Mouse (Mus musculus): ENCODE measurements around the gene Thada. TPM values are rescaled to one million over a fixed set of nuclear protein-coding genes. Genes with fewer than 3 reads are reported as not detected.

Gene Thada
- polyA plus RNA-seq, 1 experiment = 9.4 TPM

DNA sequence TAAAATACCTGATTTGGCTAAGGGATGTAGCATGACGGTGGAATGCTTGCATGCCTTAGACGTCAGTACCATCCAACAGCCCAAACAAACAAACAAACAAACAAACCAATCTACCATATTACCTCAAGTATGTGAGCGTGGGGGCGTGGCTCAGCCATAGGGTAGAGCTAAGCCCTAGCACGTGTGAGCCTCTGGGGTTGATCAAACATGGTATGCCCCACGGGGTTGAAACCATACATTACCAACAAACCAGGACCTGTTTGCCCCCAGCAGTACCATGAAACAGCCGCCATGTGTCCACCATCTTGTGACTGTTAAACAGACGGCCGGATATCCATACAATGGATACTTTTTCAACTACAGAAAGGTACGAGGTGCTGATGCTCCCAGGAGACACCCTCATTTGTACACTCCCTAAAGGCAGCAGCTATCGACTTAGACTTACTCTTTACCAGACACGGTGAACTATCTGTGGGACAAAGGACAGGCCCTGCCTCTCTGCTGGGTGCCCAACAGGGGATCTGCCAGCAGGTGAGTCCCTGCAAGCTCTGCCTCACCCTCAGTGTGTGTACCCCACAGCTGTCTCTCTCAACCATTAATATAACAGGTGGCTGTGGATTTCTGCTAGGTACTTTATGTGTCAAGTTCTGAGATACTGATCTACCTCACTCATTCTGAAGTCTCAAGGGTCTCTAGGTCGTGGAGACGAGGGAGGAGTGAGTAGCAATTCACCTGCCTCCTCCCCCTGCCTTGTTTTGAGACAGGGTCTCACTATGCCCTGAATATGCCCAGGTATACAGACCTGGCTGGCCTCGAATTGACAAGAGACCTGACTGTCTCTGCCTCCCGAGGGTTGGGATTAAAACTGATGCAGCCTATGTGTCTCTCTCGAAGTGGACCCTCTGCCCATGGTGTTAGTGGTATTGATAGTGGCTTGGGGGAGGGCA is 286.7 kb downstream of the Thada start:
- no peaks in the 10 kb centered on the region for H3K36me3 ChIP-seq (ENCODE audit: control insufficient read depth, insufficient read depth, low read length)

DNA sequence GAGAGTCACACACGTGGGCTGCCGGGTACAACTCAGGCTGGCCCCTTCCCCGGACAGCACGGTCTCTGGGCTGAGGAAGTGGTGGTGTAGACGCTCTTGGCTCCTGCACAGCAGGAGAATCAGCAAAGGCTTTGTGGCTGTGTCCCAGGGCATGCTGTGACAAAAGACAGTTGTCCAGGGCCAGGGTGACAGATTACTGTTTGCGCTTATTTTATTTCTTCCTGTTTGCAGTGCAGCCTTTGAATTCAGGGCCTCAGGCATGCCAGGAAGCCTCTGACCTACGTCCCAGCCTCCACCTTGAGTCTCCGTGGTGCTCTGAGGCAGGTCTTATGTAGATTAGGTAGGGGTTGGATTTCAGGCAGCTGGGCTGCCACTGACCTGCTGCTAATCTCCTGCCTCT is 288.5 kb downstream of the Thada start:
- H3K27ac ChIP-seq (ENCODE audit: insufficient read depth, low read depth, low read length) = no peak overlapping the region
- TF ChIP-seq POLR2A (IDR thresholded peaks at IDR 0.05; ENCODE audit: low read depth, low read length) = no peak
- no peak for TF ChIP-seq CTCF (conservative IDR thresholded peaks at IDR 0.05; ENCODE audit: insufficient read depth, insufficient read length, low read depth, low read length)
- DNase-seq = peak; percentile 80

More for the DNA sequence above, 286.7 kb downstream of the Thada start:
- H3K4me3 ChIP-seq (ENCODE audit: insufficient read depth, low read depth, low read length) = no peak overlapping the region
- no peak for TF ChIP-seq POLR2A (IDR thresholded peaks at IDR 0.05; ENCODE audit: low read depth, low read length)
- 92% methylated on average over 17 of the region's 17 CpGs for WGBS
- DNase-seq = no peak
- peaks cover 27% of the 10 kb centered on the region for H3K4me1 ChIP-seq (ENCODE audit: control insufficient read depth, insufficient read depth, low read length)
- H3K27ac ChIP-seq (ENCODE audit: insufficient read depth, low read depth, low read length) = 0 out of 2 replicates have a peak overlapping the region, but pooled peaks have one; percentile 3
- H3K27me3 ChIP-seq (replicated peaks; ENCODE audit: control insufficient read depth, insufficient read depth, low read length) = no peaks in the 10 kb centered on the region

DNA sequence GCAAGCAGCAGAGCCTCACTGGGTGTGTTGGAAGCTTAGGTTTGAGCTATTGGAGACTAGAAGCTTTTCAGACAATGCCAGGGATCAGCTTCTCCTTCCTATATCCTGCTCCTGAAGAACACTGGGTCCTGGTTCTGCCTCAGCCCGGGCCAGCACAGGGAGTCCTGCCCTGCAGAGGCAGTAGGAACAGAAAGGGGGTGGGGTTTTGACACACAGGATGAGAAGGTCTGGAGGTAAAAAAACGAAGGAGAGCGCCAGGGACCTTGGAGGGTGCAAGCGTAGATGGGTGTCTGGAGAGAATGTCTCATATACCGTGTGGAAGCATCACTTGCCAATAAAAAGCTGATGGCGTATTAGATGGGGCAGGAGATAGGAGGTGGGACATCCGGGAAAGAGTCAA is 289.6 kb downstream of the Thada start:
- WGBS = 88% methylated on average over 7 of the region's 7 CpGs
- Histone ChIP-seq H3K36me3 (ENCODE audit: control insufficient read depth, insufficient read depth, low read length) (no peaks in the 10 kb centered on the region), H3K4me3 (ENCODE audit: insufficient read depth, low read depth, low read length) (no peak overlapping the region), H3K27me3 (replicated peaks; ENCODE audit: control insufficient read depth, insufficient read depth, low read length) (no peaks in the 10 kb centered on the region), H3K4me1 (ENCODE audit: control insufficient read depth, insufficient read depth, low read length) (peaks cover 10% of the 10 kb centered on the region), H3K27ac (ENCODE audit: insufficient read depth, low read depth, low read length) (no peak overlapping the region)
- TF ChIP-seq POLR2A (IDR thresholded peaks at IDR 0.05; ENCODE audit: low read depth, low read length) (no peak), CTCF (conservative IDR thresholded peaks at IDR 0.05; ENCODE audit: insufficient read depth, insufficient read length, low read depth, low read length) (no peak)
- no peak for DNase-seq

More for the DNA sequence above, 288.5 kb downstream of the Thada start:
- WGBS = 44% methylated on average over 8 of the region's 8 CpGs
- Histone ChIP-seq H3K27me3 (replicated peaks; ENCODE audit: control insufficient read depth, insufficient read depth, low read length) (no peaks in the 10 kb centered on the region), H3K36me3 (ENCODE audit: control insufficient read depth, insufficient read depth, low read length) (no peaks in the 10 kb centered on the region), H3K4me3 (ENCODE audit: insufficient read depth, low read depth, low read length) (no peak overlapping the region), H3K4me1 (ENCODE audit: control insufficient read depth, insufficient read depth, low read length) (peaks cover 19% of the 10 kb centered on the region)

DNA sequence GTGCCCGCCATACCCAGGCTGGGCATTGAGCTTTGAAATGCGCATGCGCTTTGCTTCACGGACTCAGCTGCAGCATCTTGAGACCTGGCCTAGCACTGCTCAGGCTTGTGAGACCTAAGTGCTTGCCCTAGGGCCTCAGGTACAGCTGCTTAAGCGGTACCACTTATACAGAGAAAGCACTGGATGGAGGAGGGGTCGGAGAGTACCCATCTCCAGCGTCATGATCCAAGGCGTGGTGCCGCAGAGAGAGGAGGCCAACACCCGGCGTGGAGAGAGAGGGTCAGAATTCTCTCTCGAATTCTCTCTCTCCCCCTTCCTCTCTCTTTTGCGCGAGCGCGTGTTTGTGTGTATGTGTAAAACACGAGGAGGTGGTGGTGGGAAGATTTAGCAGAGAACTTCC is 290.8 kb downstream of the Thada start:
- no peak overlapping the region for H3K27ac ChIP-seq (ENCODE audit: insufficient read depth, low read depth, low read length)
- no peaks in the 10 kb centered on the region for H3K27me3 ChIP-seq (replicated peaks; ENCODE audit: control insufficient read depth, insufficient read depth, low read length)
- DNase-seq = no peak
- H3K4me3 ChIP-seq (ENCODE audit: insufficient read depth, low read depth, low read length) = no peak overlapping the region
- WGBS = 97% methylated on average over 17 of the region's 17 CpGs
- no peaks in the 10 kb centered on the region for H3K4me1 ChIP-seq (ENCODE audit: control insufficient read depth, insufficient read depth, low read length)
- no peaks in the 10 kb centered on the region for H3K36me3 ChIP-seq (ENCODE audit: control insufficient read depth, insufficient read depth, low read length)
- TF ChIP-seq CTCF (conservative IDR thresholded peaks at IDR 0.05; ENCODE audit: insufficient read depth, insufficient read length, low read depth, low read length) = no peak
- TF ChIP-seq POLR2A (IDR thresholded peaks at IDR 0.05; ENCODE audit: low read depth, low read length) = no peak

DNA sequence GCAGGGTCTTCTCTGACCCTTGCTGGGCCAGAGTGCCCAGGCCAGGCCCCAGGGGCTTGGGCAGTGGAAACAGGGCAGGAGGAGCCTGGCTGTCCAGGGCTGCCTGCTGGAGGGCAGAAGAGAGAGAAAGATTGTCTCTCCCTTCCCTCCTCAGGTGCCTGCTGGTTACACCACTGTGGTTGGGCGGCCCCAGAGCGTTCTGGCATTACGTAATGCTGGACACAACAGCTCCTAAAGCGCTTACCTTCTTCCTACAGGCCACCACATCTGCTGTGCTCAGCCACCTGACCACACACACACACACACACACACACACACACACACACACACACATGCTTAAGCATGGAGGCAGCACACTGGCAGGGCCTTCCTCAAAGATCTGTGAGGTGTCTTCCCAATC is 298.6 kb downstream of the Thada start:
- Histone ChIP-seq H3K4me1 (ENCODE audit: control insufficient read depth, insufficient read depth, low read length) (no peaks in the 10 kb centered on the region), H3K36me3 (ENCODE audit: control insufficient read depth, insufficient read depth, low read length) (no peaks in the 10 kb centered on the region), H3K4me3 (ENCODE audit: insufficient read depth, low read depth, low read length) (no peak overlapping the region), H3K27me3 (replicated peaks; ENCODE audit: control insufficient read depth, insufficient read depth, low read length) (no peaks in the 10 kb centered on the region), H3K27ac (ENCODE audit: insufficient read depth, low read depth, low read length) (no peak overlapping the region)
- DNase-seq = no peak
- WGBS = 96% methylated on average over 4 of the region's 4 CpGs
- no peak for TF ChIP-seq POLR2A (IDR thresholded peaks at IDR 0.05; ENCODE audit: low read depth, low read length)
- no peak for TF ChIP-seq CTCF (conservative IDR thresholded peaks at IDR 0.05; ENCODE audit: insufficient read depth, insufficient read length, low read depth, low read length)

DNA sequence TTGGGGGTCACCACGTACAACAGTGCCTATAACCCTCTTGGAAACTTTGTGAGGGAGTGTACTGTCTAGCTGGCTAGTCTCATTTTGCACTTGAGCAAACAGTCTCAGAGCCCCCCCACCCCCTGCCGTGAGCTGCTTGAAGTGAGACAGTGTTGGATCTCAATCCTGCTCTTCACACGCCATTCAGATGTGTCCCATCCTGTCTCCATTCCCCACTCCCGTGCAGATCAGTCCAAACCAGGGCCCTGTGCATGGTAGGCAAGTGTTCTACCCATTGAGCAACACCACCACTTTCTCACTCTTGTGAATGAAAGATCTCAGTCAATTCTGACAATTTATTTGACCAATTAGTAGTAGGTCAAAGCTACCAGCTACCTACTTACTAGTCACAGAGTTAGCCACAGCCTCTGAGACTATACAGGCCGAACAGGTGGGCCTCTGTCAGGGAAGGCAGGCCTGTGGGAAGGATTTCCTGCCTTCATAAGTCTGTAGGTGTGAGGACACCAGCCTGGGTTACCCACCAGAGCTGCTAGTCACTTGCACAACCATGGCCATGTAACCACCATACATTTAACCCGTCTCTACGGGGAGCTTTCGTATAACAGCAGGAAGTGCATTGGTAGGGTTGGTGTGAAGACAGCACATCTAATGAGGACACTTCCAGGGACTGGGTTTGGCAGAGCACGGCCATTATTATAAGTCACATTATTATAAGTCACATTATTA is 299.7 kb downstream of the Thada start:
- no peak for DNase-seq
- no peak overlapping the region for H3K4me3 ChIP-seq (ENCODE audit: insufficient read depth, low read depth, low read length)
- no peaks in the 10 kb centered on the region for H3K4me1 ChIP-seq (ENCODE audit: control insufficient read depth, insufficient read depth, low read length)
- TF ChIP-seq CTCF (conservative IDR thresholded peaks at IDR 0.05; ENCODE audit: insufficient read depth, insufficient read length, low read depth, low read length) = no peak
- no peak for TF ChIP-seq POLR2A (IDR thresholded peaks at IDR 0.05; ENCODE audit: low read depth, low read length)
- H3K27me3 ChIP-seq (replicated peaks; ENCODE audit: control insufficient read depth, insufficient read depth, low read length) = no peaks in the 10 kb centered on the region
- 88% methylated on average over 9 of the region's 9 CpGs for WGBS
- no peak overlapping the region for H3K27ac ChIP-seq (ENCODE audit: insufficient read depth, low read depth, low read length)
- no peaks in the 10 kb centered on the region for H3K36me3 ChIP-seq (ENCODE audit: control insufficient read depth, insufficient read depth, low read length)

DNA sequence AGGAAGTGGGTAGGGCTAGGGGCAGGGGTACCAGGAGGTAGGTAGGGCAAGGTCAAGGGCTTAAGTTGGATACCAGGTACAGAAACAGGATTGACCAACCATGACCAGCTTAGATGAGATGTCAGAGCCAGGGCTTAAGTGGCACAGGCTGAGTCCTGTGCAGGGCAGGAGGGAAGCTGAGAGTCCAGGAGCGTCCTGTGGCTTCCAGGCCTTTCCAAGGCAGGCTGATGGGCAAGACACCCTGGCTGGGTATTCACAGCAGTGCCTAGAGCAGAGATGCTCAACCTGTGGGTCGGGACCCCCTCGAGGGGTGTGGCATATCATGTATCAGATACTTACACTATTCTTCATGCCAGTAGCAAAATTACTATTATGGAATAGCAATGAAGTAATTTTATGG is 300.3 kb downstream of the Thada start:
- Histone ChIP-seq H3K4me3 (ENCODE audit: insufficient read depth, low read depth, low read length) (no peak overlapping the region), H3K27me3 (replicated peaks; ENCODE audit: control insufficient read depth, insufficient read depth, low read length) (no peaks in the 10 kb centered on the region), H3K27ac (ENCODE audit: insufficient read depth, low read depth, low read length) (no peak overlapping the region), H3K4me1 (ENCODE audit: control insufficient read depth, insufficient read depth, low read length) (no peaks in the 10 kb centered on the region), H3K36me3 (ENCODE audit: control insufficient read depth, insufficient read depth, low read length) (no peaks in the 10 kb centered on the region)
- TF ChIP-seq POLR2A (IDR thresholded peaks at IDR 0.05; ENCODE audit: low read depth, low read length) = no peak
- TF ChIP-seq CTCF (conservative IDR thresholded peaks at IDR 0.05; ENCODE audit: insufficient read depth, insufficient read length, low read depth, low read length) = no peak
- DNase-seq = no peak
- WGBS = 78% methylated on average over 3 of the region's 3 CpGs
